Mouse (Mus musculus) MEL-GATA-1-ER (cell line): ENCODE data around the gene Gpn1.
"Not testable (repeated sequence)": the region's sequence is repeated elsewhere in the genome, so short reads cannot be mapped to it uniquely, and the experiment has no call there.

Experiments
- DNase-seq: peaks from one replicate; pipeline ENCODE4 v3.0.0-alpha.2; 2012; ENCODE audit warnings: low read depth; ENCODE audit errors: extremely low read depth

The Gpn1 gene

DNA sequence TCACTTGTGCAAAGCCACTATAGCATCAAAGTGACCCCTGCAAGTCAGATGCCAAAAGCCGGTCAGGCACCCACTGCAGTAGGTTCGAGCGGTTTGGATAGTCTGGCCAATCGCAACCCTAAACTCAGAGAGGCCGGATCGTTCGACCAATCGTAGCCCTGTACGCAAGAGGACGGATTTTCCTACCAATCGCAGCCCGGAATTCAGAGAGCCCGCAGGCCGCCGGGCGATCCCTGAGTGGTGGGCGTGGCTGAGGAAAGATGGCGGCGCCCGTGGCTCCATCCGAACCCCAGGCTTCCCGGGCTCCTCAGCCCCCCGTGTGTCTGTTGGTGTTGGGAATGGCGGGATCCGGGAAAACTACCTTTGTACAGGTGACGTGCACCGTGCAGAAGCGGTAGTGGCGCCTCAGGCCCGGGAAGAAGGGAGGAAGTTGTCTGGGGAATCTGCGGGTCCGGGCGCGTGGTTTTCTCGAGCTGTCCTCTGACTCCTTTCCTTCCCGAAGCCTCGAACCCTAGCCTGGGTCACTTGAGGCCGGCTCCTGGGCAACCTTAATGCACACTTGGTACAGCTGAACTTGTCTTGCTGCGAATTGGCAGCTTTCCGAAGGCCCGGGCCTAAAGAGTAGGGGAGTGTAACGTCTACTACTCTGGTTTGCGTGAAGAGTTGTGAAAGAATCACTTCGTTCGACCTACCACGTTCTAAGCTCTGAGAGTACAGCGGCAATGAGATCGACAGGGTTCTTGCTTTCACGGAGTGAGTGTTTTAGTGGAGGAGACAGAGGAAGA is at the start of gene Gpn1:
TSS of gene Gpn1 (plus strand) at position 229 of the 785 bp plus-strand sequence.
- DNase-seq: peak; percentile 95

DNA sequence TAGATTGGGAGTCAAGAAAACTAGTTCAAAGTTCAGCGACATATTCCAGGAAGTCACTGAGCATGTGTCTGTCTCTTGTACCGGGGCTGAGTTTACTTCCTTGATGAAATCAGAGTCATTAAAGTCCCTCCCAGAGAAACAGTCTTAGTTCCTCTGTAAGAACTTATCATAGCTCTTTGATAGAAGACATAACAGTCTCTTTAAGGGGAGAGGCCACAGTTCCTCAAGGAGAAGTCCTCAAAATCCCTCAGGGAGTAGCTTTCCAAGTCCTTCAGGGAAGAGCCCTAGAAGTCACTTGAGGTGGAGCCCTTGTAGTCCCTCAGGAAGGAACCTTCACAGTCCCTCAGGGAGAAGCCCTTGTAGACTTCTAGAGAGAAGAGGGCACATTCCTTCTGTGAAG is 43.2 kb upstream of the Gpn1 start:
- peak; percentile 81 for DNase-seq

DNA sequence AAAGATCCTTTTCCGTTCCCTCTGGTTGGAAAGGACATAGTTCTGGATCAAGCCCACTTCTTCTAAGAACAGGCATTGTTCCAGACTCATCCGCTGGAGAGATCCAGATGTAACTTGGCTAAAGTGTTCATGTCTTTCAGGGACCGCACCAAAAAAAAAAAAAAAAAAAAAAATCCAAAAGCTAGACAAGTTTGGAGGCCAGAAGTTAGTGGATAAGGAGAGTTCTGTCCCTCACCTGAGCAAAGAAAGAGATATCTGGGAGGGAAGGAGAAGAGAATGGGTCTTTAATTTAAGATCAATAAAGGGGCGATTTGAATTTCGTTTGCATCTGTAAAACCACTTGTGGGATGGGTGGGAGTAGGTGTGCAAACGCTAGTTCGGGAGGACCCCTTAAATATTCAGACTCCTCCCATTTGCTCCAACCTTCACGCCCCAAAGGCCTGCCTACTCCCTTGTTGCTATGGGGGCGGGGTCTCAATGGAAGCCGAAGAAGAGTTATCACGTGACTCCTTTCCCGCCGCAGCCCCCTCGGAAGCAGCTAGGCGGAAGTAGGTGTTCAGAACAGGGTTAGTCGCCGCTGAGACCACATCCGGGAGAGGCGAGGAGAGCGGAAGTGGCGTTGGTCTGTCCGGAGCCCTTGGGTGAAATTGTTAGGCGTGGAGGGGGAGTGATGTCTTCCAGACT is 42.5 kb upstream of the Gpn1 start, which contains the start of gene Zfp512:
TSS of gene Zfp512 (plus strand) at position 554 of the 684 bp plus-strand sequence.
- DNase-seq: peak; percentile 98

DNA sequence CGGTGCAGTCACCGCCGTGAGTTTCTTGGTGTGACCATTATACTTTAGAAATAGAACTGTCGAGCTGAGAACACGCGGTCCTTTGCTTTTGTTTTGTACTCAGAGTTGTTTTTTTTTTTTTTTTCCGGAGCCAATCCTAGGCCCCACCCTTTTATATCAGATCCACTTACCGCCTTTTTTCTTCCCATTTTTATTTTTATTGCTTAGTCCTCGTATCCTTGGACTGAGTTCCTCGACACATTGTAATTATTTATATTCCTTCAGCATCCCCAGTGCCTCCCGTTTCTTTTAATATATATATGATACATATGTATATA is 42.0 kb upstream of the Gpn1 start:
- no peak for DNase-seq

DNA sequence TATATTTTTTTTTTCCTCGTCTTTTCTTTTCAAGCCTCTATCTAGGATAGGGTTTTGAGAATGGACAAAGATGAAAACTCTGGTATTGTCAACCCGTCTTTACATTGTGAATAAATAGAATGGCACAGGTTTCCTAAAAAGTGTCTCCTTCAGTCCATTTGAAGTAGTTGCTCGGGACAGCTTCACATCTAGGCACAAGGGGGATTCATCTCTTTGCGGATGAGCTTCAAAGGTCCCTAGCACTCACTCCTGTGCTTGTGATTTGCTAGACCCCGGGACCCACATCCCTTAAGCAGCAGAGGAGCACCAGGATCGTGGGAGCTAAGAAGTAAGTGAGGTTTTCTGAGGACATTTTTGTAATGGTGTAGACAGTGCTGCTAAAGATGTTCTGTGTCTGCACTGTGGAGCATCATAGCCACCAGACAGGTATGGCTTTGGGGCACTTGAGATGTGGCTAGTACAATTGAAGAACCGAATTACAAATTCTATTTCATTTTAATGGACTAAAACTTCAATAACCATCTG is 41.6 kb upstream of the Gpn1 start:
- DNase-seq: peak; percentile 17

DNA sequence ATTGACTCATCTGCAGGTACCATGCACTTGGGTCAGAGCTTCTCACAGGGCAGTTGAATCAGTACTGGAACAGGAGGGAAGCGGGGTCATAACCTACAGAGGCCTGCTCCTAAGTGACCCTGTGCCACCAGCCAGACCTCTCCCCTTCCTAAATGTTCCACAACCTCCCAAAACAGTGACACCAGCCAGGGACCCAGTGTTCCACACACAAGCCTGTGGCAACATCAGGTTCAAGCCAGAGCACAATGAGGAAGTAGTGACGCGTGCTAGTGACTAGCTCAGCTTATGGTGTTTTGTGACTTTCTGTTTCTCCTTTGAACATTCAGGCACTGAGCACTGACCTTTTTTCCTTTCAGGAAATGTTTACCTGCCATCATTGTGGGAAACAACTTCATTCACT is 26.7 kb upstream of the Gpn1 start:
- peak; percentile 13 for DNase-seq

DNA sequence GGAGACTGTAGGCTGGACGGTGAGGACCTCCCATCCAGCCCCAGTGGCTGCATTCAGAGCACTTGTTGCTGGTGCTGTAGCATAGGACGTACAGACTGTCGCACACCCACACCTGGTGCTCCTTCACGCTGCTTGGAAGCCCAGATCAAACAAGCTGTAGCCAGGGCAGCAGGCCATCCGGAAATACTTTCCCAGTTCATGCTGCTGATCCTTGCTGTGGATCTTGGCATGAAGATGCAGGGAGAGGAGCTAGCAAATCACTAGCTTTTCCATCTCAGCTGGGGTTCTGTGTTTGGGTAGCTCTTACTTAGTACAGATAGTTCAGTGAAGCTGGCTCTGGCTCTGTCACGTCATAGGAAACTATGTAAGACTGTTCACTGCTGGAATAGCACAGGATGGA is 24.8 kb upstream of the Gpn1 start:
- no peak for DNase-seq

DNA sequence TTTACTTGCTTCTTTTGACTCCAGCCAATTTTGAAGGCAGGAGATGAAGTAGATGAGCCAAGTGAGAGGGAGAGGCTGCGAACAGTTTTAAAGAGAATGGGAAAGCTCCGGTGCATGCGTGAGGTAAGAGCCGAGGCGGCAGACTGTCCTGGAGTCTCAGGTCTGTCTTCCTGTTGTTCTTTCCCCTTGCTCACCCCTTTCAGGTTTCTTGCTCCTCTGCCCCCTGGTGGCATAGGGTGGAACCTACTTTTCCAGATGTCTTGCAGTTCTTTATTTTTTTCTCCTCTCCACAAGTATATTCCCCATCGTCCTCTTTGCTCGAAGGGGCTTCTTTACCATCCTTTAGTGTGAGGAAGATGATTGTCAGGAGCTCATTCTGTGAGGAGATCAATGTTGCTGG is 24.2 kb upstream of the Gpn1 start:
- DNase-seq: peak; percentile 36

DNA sequence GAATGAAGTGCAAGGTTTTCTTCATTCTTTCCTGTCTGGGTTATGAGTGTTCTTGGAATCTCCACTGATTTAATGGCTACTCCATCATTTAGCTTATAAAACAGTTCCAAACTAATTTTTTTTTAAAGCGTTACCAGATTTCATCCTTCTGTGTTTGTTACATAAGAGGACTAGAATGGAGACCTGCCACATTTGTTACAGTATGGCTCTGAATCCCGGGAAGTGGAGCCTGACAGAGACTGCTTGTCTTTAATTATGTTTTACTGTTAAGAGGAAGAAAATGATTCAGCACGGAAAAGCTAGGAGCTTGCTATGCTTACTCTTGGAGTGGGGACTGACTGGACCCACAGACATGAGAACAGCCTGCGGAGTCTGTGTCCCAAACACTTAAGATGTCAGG is 14.0 kb upstream of the Gpn1 start:
- DNase-seq: no peak

DNA sequence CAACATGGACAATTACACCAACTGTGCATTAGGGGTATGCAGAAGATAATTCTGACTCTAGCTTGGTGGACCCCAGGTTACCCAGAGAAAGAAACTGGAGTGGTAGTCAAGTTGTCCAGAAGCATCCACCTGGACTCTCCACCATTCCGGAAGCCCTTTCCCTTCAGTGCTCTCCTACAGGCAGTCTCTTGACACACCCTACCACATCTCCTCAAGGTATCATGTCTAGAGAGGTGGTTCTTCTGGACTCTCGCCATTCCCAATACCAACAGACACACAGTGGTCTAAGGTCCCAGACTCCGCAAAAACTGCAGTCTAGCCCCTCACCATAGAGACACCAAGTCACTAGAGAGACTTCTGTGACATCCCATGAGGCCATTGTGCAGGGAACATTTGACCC is 9.1 kb upstream of the Gpn1 start, which contains the start of gene 4930548H24Rik:
TSS of gene 4930548H24Rik (plus strand) at position 301 of the 400 bp plus-strand sequence.
- DNase-seq: no peak

DNA sequence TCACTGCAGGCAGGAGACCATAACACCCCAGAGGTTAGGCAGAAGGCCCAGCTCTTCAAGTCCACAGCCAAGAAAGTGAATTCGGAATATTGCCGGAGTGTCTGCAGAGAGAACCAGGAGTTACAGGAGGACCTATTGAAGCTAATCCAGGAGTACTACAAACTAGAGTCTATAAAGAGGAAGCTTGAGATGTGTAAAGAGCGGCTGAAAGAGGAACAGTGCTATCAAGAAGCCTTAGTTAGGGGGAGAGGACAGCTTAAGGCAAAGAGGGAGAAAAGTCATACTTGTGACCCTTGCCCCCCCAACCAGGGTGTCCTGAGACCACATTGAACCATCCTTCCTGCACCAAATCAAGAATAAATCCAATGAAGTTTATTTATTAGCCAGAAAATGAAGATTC is 6.7 kb upstream of the Gpn1 start:
- peak; percentile 41 for DNase-seq

DNA sequence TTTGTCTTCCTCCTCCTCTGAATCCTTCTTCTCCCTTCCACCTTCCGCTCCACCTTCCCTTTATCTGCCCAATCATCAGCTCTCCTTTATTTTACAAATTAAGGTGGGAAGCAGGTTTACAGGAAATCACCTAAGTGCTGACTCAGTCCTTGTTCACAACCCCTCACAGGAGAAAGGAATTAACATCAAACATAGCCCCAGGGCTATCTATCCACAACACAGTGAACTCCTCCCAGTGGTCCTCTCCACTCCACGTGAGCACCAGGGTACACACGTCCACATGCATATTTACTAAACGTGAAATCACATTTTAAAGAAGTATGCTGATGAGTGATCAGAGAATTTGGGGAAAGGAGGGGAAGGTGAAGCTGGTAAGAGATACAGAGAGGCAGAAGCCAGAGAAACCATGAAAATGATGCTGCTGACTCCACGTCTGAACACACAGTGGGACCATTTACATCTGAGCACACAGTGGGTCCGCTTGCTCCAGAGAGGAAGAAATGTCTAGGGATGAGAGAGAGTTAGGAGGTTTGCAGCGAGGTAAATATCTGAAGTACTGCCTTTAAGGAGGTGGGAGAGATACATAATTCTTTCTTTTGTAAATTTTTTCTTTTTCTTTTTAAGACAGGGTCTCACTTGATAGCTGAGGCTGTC is 5.3 kb upstream of the Gpn1 start:
- no peak for DNase-seq

DNA sequence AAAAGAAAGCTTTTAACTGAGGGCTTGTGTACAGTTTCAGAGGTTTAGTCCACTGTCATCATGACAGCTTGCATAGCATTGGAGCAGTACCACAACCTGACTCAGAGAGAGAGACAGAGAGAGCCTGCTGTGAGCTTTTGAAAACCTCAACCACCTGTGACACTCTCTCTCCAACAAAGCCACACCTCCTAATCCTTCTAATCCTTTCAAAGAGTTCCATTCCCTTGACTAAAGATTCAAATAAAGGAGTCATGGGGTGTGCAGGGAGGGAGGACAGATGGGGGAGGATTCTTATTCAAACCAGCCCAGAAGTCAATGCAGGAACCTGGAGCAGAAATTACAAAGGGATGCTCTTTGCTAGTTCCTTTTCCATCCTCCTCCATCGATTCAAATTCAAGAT is 2.5 kb upstream of the Gpn1 start:
- no peak for DNase-seq

DNA sequence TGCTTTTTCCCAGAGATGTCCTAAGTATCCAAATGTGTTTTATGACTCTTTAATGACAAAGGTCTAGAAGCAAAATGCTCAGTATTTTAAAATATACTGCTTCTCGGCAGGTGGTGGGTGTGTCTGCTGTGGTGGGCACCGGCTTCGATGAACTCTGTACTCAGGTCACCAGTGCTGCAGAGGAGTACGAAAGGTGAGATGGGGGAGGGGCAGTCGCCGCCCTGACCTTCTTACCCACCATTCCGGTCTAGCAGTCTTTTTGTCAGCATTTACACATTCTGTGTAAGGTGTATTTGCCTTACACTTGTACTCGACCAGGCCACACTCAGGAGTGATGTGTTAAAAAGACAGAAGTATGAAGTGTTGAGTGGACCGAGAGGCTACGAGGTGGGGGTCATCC is 10.3 kb downstream of the Gpn1 start:
- no peak for DNase-seq

DNA sequence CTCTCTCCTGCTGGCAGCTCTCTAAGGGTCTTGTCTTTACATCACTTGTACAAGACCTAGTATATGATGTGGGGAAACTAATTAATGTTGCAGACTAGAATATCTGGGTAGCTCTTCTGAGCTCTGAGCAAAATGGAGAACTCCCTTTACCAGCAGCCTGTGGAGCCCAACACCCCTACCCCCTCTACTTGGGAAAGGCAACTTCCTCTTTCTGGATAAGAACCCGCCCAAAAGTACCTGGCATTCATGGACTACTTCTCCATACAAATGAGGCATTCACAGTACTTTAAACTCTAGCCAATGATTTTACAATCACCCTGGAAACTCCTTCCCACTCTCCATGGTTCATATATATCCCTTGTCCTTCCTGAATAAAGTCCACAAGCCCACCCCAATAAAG is 17.9 kb downstream of the Gpn1 start:
- DNase-seq: peak; percentile 94

DNA sequence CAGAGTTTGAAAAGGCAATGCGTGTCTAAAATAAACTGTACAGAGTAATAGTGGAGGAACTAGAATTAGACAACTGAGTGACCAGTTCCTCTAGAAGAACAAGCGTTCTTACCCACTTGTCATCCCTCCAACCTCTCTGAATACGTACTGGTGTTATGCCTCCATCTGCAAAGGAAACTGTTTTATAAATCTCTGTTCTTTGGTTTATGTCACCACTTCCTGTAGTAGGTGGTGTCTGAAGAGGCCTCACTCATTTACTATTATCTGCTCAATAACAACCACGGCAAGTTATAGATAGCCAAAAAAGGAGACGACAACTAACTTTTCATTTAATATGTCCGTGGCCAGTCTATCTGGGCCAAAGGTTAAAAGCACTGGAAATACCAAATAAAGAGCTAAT is 26.0 kb downstream of the Gpn1 start:
- DNase-seq: no peak

DNA sequence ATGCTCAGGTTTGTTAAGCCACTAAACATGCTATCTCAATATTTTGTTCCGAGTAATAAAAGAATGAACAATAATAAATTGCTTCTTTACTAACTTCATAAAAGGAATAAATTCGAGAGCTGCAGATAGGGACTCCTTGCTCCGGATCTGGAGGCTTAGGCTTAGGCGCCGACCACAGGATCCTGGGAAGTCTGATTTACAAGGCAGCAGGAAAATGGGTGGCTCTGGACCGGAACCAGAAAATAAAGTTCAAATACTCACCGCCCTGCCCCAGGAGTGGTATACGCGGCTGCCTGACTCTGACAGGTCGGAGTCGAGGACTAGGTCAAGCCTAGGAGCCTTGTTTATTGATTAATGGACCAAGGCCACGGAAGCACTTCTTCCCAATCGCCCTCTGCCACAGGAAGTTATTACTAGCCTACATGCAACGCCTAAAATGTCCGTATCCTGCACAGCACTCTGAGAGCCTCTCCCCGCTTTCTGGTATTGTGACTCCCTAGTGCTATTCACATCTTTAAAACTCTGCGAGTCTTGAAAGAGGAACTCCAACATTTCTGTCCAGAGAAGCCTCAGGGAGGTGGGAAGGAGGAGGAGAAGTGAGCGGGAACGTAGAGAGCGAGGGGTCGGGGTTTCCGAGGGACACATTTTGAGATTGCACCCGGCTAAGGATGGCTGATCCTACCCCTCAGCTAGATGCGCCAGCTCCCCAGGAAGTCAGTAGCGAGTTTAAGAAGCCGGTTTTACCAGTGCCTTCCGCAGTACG is 32.0 kb downstream of the Gpn1 start, which contains the start of gene Slc4a1ap:
TSS of gene Slc4a1ap (plus strand) at position 642 of the 763 bp plus-strand sequence.
- DNase-seq: peak; percentile 88

DNA sequence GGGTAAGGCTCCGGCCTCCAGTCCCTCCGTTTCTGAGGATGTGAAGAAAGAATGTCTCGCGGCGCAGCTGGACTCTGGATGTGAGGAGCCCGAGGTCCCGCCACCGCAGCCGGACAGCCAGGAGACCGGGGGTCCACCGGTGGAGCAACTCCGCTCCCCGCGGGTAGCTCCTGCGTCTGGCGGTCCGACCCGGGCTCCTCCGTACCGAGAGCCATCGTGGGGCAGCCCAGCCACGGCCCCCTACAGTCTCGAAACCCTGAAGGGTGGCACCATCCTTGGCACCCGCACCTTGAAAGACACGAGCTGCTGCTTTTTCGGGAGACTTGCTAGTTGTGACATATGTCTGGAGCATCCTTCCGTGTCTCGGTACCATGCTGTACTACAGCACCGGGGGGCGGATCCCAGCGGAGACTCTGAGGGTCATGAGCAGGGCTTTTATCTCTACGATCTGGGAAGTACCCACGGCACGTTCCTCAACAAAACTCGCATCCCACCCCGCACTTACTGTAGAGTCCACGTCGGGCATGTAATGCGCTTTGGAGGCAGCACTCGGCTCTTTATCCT is 32.7 kb downstream of the Gpn1 start:
- DNase-seq: peak; percentile 22

DNA sequence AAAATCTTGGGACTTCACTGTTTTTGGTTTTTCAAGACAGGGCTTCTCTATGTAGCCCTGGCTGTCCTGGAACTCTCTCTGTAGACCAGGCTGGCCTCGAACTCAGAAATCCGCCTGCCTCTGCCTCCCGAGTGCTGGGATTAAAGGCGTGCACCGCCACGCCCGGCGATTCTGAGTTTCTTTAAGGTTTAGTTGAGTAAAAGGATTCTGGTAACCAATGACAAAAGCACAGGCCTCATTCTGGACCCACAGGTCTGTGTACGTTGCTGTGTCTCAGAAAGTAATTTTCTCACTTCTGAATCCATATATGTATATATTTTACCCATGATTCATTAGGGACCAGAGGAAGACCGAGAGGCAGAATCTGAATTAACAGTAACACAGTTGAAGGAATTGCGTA is 33.2 kb downstream of the Gpn1 start, which contains the start of gene Supt7l:
TSS of gene Supt7l (minus strand) at position 101 of the 400 bp plus-strand sequence.
- DNase-seq: not testable (repeated sequence)

DNA sequence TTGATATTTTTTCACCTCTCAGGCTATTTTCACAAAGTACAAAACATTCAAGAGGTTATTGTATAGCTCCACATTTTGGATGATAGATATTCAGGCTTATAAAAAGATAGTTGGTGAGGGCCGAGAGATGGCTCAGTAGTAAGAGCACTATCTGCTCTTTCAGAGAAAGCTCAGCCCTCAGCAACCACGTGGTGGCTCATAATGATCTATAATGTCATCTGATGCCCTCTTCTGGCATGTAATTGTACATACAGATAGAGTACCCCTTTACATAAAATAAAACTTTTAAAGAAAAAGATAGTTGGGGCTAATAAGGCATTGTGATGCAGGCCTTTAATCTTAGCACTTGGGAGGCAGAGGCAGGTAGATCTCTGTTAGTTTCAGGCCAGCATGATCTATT is 34.0 kb downstream of the Gpn1 start:
- peak; percentile 35 for DNase-seq

DNA sequence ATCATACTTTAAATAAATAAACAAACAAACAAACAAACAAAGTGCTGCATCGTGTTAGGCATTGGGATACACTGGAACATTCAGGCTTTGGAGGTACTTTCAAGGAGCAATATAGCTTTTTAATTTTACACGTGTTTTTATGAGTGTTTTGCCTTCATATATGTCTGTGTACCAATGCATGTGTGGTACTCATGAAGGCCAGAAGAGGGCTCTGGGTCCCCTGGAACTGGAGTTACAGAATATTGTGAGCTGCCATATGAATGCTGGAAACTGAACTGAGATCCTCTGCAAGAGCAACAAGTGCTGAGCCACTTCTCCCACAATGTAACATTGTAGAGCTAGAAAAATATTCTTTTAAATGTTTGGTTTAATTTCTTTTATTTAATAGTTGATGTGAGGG is 40.7 kb downstream of the Gpn1 start:
- DNase-seq: no peak
